Mouse (Mus musculus): ENCODE results near the gene Cd151. TPM values are rescaled to one million over a fixed set of nuclear protein-coding genes. Genes with fewer than 3 reads are reported as not detected.

The Cd151 gene
- total and polyA plus RNA-seq, 2 experiments from 2014 or later: 16.1 to 79.4 TPM

DNA sequence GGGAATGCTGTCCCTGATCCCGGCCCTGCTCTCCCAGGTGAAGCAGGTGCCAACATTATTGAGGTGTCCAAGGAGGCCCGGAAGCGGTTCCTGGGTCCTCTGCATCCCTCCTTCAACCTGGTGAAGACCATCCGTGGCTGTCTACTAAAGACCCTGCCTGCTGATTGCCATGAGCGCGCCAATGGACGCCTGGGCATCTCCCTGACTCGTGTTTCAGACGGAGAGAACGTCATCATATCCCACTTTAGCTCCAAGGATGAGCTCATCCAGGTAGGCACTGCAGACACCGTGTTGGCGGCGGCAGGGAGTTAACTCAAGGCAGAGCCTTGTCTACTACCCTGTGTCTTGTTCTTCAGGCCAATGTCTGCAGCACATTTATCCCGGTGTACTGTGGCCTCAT, 10.0 kb upstream of the Cd151 start:
- peaks cover 5% of the 10 kb centered on the region; the same call in 1 of the 2 replicates for H3K36me3 ChIP-seq (ENCODE audit: insufficient read depth, low read length)
- no peak overlapping the region for H3K4me3 ChIP-seq (ENCODE audit: low read length)
- H3K9me3 ChIP-seq (ENCODE audit: low read length): no peaks in the 10 kb centered on the region
- 93% methylated on average over 14 of the region's 14 CpGs for WGBS
- H3K4me1 ChIP-seq (ENCODE audit: insufficient read depth, low read length): 0 out of 2 replicates have a peak, but pooled peaks cover 8% of the 10 kb centered on the region
- no peak overlapping the region for H3K27ac ChIP-seq
- TF ChIP-seq CTCF (IDR thresholded peaks at IDR 0.05; ENCODE audit: low read depth): no peak
- ATAC-seq (no peak), DNase-seq (ENCODE audit: low spot score) (no peak)
- no peak overlapping the region for H3K9ac ChIP-seq (replicated peaks; ENCODE audit: low read length)
- H3K27me3 ChIP-seq (ENCODE audit: insufficient read depth, low read length): peaks cover 10% of the 10 kb centered on the region
- no peak overlapping the region for H3K4me2 ChIP-seq (ENCODE audit: low read depth, low read length)

DNA sequence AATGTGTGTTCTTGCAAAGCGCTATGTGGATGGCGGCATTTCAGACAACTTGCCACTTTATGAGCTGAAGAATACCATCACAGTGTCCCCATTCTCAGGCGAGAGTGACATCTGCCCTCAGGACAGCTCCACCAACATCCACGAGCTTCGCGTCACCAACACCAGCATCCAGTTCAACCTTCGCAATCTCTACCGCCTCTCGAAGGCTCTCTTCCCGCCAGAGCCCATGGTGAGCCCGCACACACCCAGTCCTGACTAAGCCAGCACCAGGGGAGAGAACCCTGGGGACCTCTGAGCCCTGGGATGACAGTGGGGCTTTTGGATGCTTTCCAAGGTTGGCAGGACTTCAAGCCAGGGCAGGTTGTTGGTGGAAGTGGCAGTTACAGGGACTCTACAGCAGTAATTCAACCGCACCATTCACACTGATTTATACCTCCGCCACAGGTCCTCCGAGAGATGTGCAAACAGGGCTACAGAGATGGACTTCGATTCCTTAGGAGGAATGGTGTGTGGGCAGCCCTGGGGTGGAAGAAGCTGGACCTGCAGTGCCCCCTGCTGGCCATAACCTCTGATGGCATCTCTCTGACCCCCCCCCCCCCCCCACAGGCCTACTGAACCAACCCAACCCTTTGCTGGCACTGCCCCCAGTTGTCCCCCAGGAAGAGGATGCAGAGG, 9.1 kb upstream of the Cd151 start:
- no peak overlapping the region for H3K9ac ChIP-seq (replicated peaks; ENCODE audit: low read length)
- H3K36me3 ChIP-seq (ENCODE audit: insufficient read depth, low read length): 0 out of 2 replicates have a peak, but pooled peaks cover 4% of the 10 kb centered on the region
- ATAC-seq (no peak), DNase-seq (ENCODE audit: low spot score) (no peak)
- TF ChIP-seq CTCF (IDR thresholded peaks at IDR 0.05; ENCODE audit: low read depth): peak; percentile 49
- 0 out of 2 replicates have a peak, but pooled peaks cover 8% of the 10 kb centered on the region for H3K4me1 ChIP-seq (ENCODE audit: insufficient read depth, low read length)
- H3K9me3 ChIP-seq (ENCODE audit: low read length): no peaks in the 10 kb centered on the region
- H3K27me3 ChIP-seq (ENCODE audit: insufficient read depth, low read length): peaks cover 11% of the 10 kb centered on the region
- 82% methylated on average over 15 of the region's 15 CpGs for WGBS
- no peak overlapping the region for H3K27ac ChIP-seq
- no peak overlapping the region for H3K4me2 ChIP-seq (ENCODE audit: low read depth, low read length)
- H3K4me3 ChIP-seq (ENCODE audit: low read length): no peak overlapping the region

DNA sequence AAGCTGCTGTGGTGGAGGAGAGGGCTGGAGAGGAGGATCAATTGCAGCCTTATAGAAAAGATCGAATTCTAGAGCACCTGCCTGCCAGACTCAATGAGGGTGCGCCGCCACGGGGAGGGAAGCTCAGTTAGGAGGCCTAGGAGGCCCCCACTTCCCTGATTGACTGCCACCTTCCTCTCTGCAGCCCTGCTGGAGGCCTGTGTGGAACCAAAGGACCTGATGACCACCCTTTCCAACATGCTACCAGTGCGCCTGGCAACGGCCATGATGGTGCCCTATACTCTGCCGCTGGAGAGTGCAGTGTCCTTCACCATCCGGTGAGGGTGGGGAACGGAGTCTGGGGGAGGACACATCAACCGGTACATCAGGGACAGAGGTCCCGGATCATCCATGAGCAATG, 8.5 kb upstream of the Cd151 start:
- DNase-seq (ENCODE audit: low spot score) (no peak), ATAC-seq (no peak)
- H3K4me1 ChIP-seq (ENCODE audit: insufficient read depth, low read length): 0 out of 2 replicates have a peak, but pooled peaks cover 8% of the 10 kb centered on the region
- H3K9ac ChIP-seq (replicated peaks; ENCODE audit: low read length): no peak overlapping the region
- TF ChIP-seq CTCF (IDR thresholded peaks at IDR 0.05; ENCODE audit: low read depth): no peak
- no peak overlapping the region for H3K27ac ChIP-seq
- H3K36me3 ChIP-seq (ENCODE audit: insufficient read depth, low read length): 0 out of 2 replicates have a peak, but pooled peaks cover 4% of the 10 kb centered on the region
- peaks cover 16% of the 10 kb centered on the region for H3K27me3 ChIP-seq (ENCODE audit: insufficient read depth, low read length)
- H3K9me3 ChIP-seq (ENCODE audit: low read length): no peaks in the 10 kb centered on the region
- no peak overlapping the region for H3K4me3 ChIP-seq (ENCODE audit: low read length)
- 94% methylated on average over 11 of the region's 11 CpGs for WGBS
- no peak overlapping the region for H3K4me2 ChIP-seq (ENCODE audit: low read depth, low read length)

DNA sequence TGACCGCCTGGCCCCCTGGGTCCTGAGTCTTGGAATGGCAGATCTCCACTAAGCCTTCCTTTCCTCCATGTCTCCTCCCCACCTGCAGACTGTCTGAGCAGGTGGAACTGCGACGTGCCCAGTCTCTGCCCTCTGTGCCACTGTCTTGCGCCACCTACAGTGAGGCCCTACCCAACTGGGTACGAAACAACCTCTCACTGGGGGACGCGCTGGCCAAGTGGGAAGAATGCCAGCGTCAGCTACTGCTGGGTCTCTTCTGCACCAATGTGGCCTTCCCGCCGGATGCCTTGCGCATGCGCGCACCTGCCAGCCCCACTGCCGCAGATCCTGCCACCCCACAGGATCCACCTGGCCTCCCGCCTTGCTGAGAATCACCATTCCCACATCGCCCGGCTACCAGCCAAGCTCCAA, 7.9 kb upstream of the Cd151 start:
- H3K4me2 ChIP-seq (ENCODE audit: low read depth, low read length): no peak overlapping the region
- DNase-seq (ENCODE audit: low spot score): no peak

DNA sequence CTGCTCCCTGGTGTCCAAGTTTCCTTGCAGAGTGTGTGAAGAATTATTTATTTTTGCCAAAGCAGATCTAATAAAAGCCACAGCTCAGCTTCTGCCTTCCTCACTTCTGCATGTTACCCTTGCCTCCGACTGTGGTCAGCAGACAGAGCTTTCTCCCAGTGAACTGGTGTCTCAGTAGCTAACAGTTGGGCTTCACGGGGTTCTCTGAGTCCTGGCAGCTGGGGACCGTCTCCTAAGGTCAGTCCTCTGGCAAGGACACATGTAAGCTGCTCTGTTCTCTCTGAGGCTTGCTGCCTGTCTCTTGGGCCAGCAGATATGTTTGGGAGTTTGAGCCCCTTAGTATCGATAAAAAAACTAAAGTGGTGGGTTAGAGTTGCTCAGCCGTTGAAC, 7.2 kb upstream of the Cd151 start:
- no peak for ATAC-seq
- 0 out of 2 replicates have a peak, but pooled peaks cover 8% of the 10 kb centered on the region for H3K4me1 ChIP-seq (ENCODE audit: insufficient read depth, low read length)
- H3K36me3 ChIP-seq (ENCODE audit: insufficient read depth, low read length): 0 out of 2 replicates have a peak, but pooled peaks cover 4% of the 10 kb centered on the region
- no peak for TF ChIP-seq CTCF (IDR thresholded peaks at IDR 0.05; ENCODE audit: low read depth)
- H3K9me3 ChIP-seq (ENCODE audit: low read length): no peaks in the 10 kb centered on the region
- no peak overlapping the region for H3K4me3 ChIP-seq (ENCODE audit: low read length)
- no peak overlapping the region for H3K4me2 ChIP-seq (ENCODE audit: low read depth, low read length)
- H3K9ac ChIP-seq (replicated peaks; ENCODE audit: low read length): no peak overlapping the region
- H3K27ac ChIP-seq: no peak overlapping the region
- 78% methylated on average over 5 of the region's 5 CpGs for WGBS
- H3K27me3 ChIP-seq (ENCODE audit: insufficient read depth, low read length): peaks cover 22% of the 10 kb centered on the region
- no peak for DNase-seq (ENCODE audit: low spot score)

More for the DNA sequence above, 7.9 kb upstream of the Cd151 start:
- Histone ChIP-seq H3K9ac (replicated peaks; ENCODE audit: low read length) (no peak overlapping the region), H3K36me3 (ENCODE audit: insufficient read depth, low read length) (0 out of 2 replicates have a peak, but pooled peaks cover 4% of the 10 kb centered on the region), H3K4me1 (ENCODE audit: insufficient read depth, low read length) (0 out of 2 replicates have a peak, but pooled peaks cover 8% of the 10 kb centered on the region), H3K9me3 (ENCODE audit: low read length) (no peaks in the 10 kb centered on the region), H3K4me3 (ENCODE audit: low read length) (no peak overlapping the region), H3K27ac (no peak overlapping the region), H3K27me3 (ENCODE audit: insufficient read depth, low read length) (peaks cover 21% of the 10 kb centered on the region)
- ATAC-seq: no peak
- WGBS: 89% methylated on average over 17 of the region's 17 CpGs
- no peak for TF ChIP-seq CTCF (IDR thresholded peaks at IDR 0.05; ENCODE audit: low read depth)

DNA sequence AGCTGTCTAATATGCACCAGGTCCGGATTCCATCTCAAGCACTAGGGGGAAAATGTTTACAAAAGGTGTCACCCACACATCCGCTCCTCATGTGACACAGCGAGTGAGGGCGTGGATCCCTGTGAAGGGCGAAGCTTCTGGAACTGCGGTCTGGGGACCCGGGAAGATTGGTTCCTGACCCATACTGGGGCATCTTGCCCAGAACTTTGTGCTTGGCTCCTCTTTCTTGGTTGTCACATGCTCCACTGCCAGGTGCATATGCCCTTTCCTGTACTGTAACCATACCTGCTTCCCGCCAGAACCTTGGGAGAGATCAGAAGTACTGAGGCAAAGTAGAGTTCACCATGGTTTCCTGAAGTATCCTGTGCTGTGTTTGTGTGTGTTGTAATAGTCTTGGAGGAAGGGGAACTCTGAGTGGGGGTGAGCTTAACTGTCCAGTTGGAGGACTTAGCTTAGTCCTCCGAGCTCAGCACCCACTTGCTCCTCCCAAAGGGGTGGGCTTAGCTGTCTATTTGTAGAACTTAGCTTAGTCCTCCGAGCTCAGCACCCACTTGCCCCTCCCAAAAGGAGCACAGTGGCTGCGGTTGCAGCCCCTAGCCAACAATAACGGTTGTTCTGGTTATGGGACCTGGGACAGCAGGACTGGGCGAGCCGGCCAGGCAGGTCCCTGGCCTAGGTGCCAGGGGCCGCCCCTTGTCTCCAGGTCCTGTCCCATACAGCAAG, 6.6 kb upstream of the Cd151 start, which contains the start of gene Cracr2b:
TSS of gene Cracr2b (plus strand) at position 704 of the 723 bp plus-strand sequence.
- DNase-seq (ENCODE audit: low spot score): no peak
- Histone ChIP-seq H3K4me2 (ENCODE audit: low read depth, low read length) (peak within 1 kb of the TSS; percentile 69), H3K9me3 (ENCODE audit: low read length) (no peaks in the 10 kb centered on the region), H3K27ac (no peak within 1 kb of the TSS), H3K27me3 (ENCODE audit: insufficient read depth, low read length) (peaks cover 28% of the 10 kb centered on the region), H3K9ac (replicated peaks; ENCODE audit: low read length) (peak within 1 kb of the TSS; percentile 46; the same call in 1 of the 2 replicates), H3K4me3 (ENCODE audit: low read length) (peak within 1 kb of the TSS; percentile 37), H3K36me3 (ENCODE audit: insufficient read depth, low read length) (0 out of 2 replicates have a peak, but pooled peaks cover 4% of the 10 kb centered on the region), H3K4me1 (ENCODE audit: insufficient read depth, low read length) (0 out of 2 replicates have a peak, but pooled peaks cover 8% of the 10 kb centered on the region)
- no peak for ATAC-seq
- 70% methylated on average over 15 of the region's 15 CpGs for WGBS
- no peak for TF ChIP-seq CTCF (IDR thresholded peaks at IDR 0.05; ENCODE audit: low read depth)
